Mouse (Mus musculus) heart, postnatal 0 days (tissue): ENCODE results near the gene Pacsin2.

Source experiments
- CTCF ChIP-seq: IDR thresholded peaks from 2 replicates; pipeline ENCODE4 v1.5.1; 2016; ENCODE audit warnings: antibody characterized with exemption, control low read depth, low read depth
- EP300 ChIP-seq: IDR thresholded peaks from 2 replicates; pipeline ENCODE4 v1.6.1; 2016; ENCODE audit warnings: antibody characterized with exemption, low read depth

DNA sequence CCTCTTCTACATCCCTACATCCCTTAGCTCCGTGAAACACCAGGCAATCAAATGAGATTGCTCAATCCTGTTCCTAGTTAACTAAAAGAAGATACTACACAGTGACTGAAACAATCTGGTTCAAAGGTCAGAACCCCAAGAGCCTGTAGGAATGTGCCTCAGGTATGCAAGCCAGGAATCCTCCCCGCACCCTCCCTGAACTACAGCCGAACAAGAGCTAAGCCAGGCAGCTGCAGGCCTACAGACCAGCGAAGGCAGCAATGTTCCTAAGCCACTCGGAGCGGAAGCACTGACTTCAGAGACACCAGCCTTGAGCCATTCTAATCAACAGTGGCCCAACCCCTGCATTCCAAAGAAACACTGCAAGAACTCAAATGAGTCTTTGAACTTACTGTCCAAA lies 20.0 kb downstream of the Pacsin2 start:
- TF ChIP-seq CTCF (no peak), EP300 (no peak)
